Mouse (Mus musculus) testis, postnatal 14 days (tissue): ENCODE measurements around the gene Rgs6.

Source experiments
- DNase-seq: peaks from one replicate; pipeline ENCODE4 v3.0.0; 2021; ENCODE audit warnings: low spot score

Gene Rgs6

GRCm38 (mm10) chr12:83037798-83038560 lies 449.9 kb downstream of the Rgs6 start:
- DNase-seq, result no peak

DNA sequence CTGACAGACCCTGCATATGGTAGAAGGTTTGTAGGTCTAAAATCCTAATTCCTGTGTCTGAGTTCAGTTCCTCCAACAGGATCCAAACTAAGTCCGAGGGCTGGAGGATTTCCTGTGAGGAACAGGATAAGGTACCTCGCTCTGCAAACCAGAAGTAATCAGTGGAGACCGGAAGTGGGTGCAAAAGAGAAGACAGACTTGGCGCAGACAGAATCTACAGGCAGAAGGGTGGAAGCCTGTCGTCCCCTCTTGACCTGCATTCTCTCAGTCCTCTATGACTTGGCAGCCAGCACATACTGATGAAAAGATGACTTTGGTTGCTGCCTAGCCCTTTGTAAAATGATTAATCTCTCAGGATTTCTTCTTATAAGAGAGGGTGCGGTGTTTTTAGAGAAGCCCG lies 450.7 kb downstream of the Rgs6 start:
- no peak for DNase-seq

DNA sequence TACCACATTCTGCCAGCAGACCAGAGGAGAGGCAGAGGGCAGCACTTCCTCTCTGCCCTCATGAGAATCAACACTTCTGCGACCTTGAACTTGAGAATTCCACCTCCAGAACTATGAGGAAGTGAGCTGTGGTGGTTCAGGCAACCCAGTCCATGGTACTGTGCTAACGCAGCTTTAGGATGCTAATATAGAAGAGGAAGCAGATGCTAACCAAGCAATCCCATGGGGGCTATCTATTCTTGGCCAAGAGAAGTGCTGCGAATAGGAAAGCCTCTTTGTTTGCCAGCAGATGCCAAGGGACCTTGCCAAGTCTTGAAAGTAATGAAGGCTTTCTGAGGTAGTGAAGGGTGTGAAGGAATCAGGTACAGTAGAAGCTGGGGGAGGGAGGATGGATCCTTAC lies 451.8 kb downstream of the Rgs6 start:
- DNase-seq, result no peak

DNA sequence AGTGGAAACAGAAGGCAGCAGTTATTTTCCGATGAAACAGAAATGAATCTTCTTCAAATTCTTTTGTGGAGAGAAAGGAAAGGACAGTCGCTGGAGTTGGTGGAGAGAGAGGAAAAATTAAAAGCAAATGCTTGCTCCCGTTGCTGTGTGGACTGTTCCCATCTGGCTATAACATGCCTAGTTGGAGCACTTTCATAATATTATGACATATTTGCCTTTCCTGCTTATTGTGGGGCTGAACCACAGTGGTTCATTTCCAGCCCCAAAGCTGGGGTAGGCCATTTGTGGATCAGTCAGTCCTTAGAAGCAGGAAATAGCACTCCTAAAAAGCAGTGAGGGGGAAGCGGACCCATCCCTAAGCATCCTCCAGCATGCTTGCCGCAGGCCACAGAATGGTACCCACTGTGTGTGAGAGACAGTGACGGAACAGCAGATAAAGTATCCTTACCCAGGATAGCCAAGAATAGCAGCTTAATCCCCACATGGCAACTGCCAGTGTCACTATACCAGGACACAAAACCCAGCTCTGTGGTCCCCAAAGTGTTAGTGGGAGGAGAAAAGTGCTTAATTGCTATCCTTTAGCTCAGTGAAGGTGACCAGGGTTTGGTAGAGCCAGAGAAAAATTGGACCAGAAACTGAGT lies 456.0 kb downstream of the Rgs6 start:
- DNase-seq, result no peak

DNA sequence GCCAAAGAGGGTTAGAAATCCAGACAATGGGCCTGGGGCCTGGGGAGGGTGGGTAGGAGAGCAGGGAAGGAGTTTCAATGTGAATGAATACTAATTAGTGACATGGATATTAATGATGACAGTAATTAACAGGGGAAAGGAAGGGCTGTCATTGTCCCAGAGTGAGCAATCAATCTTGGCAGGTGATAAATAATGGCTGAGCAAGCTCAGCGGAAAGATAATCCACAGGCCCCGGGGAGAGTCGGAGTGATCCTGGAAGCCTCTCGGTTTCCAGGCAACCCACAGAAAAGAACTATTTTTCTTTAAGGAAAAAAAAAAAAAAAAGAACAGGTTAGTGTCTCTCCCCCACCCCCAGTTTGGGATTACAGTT lies 456.5 kb downstream of the Rgs6 start:
- no peak for DNase-seq

- DNase-seq, result peak; percentile 21
Observed at GRCm38 (mm10) chr12:83045001-83045531, 457.0 kb downstream of the Rgs6 start.

DNA sequence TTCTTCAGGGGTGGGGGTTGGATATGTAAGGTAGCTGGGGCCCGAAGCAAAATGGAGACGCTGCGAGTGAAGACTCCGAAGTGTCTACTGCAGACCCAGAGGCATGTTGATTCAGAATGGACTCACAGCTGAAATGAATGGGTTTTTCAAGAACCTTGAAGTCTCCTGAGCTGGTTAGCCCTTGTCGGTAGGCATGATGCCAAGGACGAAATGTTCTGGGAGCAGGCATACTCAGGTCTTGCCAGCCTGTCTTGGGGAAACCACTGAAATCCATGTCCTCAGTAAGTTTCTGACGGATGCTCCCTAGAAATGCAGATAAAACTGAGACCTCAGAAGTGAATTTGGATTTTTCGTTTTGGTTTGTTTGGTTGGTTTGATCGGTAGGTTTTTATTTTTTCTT lies 458.6 kb downstream of the Rgs6 start:
- DNase-seq, result peak; percentile 72

GRCm38 (mm10) chr12:83047710-83048109 lies 459.6 kb downstream of the Rgs6 start:
- DNase-seq, result no peak

- DNase-seq, result no peak
Observed at GRCm38 (mm10) chr12:83050514-83050913, 462.4 kb downstream of the Rgs6 start.

DNA sequence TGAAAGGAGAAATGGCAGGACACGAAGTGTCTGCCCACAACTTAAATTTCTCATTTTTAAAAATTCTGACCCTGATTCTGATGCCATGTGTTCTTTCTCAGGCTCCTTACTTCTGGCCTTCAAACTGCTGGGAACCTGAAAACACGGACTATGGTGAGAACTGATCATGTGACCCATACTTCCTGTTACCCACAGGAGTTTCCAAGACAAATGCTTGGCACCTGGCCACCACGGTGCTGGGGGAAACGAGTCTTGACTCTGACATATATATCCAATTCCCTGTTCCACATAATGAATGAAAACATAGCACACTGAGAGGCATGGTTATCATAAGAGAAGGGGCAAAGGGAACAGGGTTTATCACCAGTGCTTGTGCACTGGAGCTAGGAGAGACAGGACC lies 464.3 kb downstream of the Rgs6 start:
- no peak for DNase-seq

DNA sequence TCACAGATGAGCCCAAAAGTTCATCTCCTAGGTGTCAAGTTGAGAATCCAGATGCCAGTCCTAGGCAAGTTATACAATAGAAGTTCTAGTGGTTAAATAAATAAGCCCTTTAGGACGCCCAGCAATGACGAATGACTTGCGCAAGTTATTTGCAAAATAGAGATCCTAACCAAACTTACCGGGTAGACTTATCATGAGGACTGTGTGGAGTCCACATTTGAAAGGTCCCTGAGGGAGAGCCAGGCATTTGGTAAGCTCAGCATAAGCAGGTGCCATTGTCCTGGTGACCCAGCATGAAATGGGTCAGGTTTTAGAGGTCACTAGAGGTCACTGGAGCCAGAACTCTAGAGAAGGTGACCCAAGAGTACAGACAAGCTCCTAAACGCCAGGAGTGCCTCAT lies 467.6 kb downstream of the Rgs6 start:
- DNase-seq, result no peak

DNA sequence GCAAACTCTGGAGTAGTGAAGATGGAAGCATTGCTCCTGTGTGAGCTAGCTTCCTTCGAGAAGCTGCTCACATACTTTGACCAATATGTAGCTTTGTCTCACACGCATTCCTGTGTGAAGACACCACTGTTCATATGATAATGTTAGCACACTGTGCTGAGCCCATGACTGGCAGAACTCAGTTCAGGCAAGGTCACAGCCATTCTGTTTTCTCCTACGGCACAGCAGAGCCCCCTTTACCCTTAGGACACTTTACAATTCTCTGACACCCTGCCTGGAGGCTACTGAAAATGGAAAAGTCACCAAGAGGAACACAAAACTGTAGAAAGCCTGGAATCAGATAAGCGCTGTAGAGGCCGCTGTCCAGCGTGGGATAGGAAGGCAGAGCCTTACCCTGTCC lies 478.3 kb downstream of the Rgs6 start:
- no peak for DNase-seq

GRCm38 (mm10) chr12:83070848-83071247 lies 482.8 kb downstream of the Rgs6 start:
- DNase-seq, result no peak

DNA sequence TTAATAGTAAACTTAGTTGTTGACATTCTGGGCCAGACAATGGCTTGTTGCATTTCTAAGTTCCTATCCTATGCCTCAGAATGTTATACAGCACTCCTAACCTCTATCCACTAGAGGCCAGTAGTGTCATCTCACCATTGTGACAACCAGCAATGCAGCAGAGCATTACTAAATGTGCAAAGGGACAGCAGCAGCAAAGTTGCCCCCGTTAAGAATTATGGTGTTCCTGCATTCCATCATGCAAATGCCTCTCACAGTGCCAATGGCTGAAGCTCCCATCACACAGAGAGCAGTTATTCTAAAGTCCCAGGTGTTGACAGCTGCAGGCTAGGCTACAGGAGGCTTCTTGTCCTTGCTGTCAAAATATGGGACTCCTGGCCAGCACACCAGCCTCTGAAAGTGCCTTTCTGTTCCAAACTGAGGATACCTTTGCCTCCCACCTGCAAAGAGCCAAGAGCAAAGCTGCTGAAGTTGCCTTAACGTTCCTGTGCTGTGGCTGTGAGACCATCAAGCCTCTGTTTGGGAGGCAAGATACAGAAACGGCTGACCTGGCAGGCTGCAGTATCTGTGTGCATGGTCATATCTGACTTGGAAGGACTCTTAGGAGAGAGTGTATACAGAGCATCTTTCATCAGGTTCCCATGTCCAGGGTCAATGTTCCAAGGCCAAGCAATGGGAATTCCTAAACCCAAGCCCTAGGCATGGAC lies 484.2 kb downstream of the Rgs6 start:
- no peak for DNase-seq

GRCm38 (mm10) chr12:83072951-83073878 lies 485.1 kb downstream of the Rgs6 start:
- no peak for DNase-seq

- DNase-seq, result no peak
Observed at GRCm38 (mm10) chr12:83073879-83074368, 485.8 kb downstream of the Rgs6 start.

- DNase-seq, result no peak
Observed at GRCm38 (mm10) chr12:83076179-83076578, 488.1 kb downstream of the Rgs6 start.

- DNase-seq, result no peak
Observed at GRCm38 (mm10) chr12:83077486-83077885, 489.4 kb downstream of the Rgs6 start.

- DNase-seq, result no peak
Observed at GRCm38 (mm10) chr12:83083427-83083826, 495.3 kb downstream of the Rgs6 start.

DNA sequence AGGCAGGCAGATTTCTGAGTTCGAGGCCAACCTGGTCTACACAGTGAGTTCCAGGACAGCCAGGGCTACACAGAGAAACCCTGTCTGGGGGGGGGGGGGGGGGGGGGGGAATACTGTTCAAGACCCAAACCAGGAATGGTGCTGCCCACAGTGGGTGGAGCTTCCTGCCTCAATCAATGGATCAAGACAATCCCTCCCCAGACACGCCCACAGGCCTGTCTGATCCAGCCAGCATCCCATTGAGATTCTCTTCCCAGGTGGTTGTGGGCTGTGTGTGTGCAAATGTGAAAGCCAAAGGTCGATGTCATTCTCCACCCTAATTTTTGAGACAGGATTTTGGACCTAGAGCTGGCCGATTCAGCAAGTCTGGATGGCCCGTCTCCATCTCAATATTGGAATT lies 496.5 kb downstream of the Rgs6 start:
- no peak for DNase-seq

DNA sequence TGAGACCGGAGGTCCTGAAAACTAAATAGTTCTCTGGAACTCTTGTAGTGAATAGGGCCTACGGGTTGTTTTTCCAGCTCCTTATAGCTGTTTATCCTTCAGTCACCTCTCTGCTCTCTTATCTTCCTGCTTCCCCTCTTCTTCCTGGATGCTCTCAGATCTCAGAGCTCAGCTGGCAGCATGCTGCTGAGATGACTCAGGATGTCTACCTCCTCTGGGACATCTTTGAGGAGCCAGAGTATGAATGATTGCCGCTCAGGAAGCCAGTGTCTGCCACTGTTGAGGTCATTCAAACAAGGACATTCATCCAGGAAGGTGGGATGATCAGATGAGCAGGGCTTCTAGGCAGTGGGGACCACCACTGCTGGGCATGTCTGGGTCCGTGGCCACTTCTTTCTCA lies 498.9 kb downstream of the Rgs6 start:
- DNase-seq, result no peak

DNA sequence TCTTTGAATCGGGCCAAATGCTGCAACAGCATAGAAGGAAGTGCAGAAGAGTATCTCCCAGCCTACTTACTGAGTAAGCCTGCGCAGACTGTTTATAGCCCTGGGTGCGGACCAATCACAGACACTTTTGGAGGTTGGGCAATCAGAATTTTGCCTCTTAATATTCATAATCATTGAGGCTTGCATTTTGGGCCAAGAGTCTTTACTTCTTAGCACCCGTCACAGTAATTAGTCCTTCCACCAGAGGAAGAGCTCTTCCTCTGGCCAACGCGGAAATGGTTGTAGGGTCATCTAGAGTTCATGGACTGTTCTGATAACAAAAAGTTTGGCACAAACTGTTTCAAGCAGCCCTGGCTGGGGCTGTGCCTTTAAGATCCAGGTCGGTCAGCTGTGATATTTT lies 499.5 kb downstream of the Rgs6 start:
- no peak for DNase-seq
